Mouse (Mus musculus): ENCODE data around the gene Cacna1c. TPM values are rescaled to one million over a fixed set of nuclear protein-coding genes. Genes with fewer than 3 reads are reported as not detected.

Gene Cacna1c
- polyA plus RNA-seq, 1 experiment from 2014 or later: 0.30 TPM

GRCm38 (mm10) chr6:119017498-119017897, 178.7 kb downstream of the Cacna1c start:
- Histone ChIP-seq H3K27me3 (ENCODE audit: control insufficient read depth, insufficient read depth, low read depth, low read length) (no peaks in the 10 kb centered on the region), H3K27ac (ENCODE audit: low read length) (no peak overlapping the region), H3K9me3 (replicated peaks; ENCODE audit: control insufficient read depth, low read length) (no peaks in the 10 kb centered on the region), H3K36me3 (ENCODE audit: control insufficient read depth, insufficient read depth) (no peaks in the 10 kb centered on the region), H3K4me1 (ENCODE audit: control insufficient read depth, low read depth, low read length) (peaks cover 14% of the 10 kb centered on the region), H3K9ac (ENCODE audit: low read depth, low read length) (no peak overlapping the region), H3K4me3 (ENCODE audit: low read depth, low read length) (no peak overlapping the region), H3K4me2 (ENCODE audit: low read depth, low read length) (no peak overlapping the region)
- no peak for ATAC-seq (ENCODE audit: low read depth)
- WGBS (ENCODE audit: insufficient replicate concordance): 85% methylated on average over 10 of the region's 10 CpGs

- Histone ChIP-seq H3K27me3 (ENCODE audit: control insufficient read depth, insufficient read depth, low read depth, low read length) (no peaks in the 10 kb centered on the region), H3K4me2 (ENCODE audit: low read depth, low read length) (no peak overlapping the region)
Observed at GRCm38 (mm10) chr6:119015346-119015745, 180.9 kb downstream of the Cacna1c start.

GRCm38 (mm10) chr6:119013168-119014098, 182.8 kb downstream of the Cacna1c start:
- peak overlapping the region; percentile 81 for H3K9ac ChIP-seq (ENCODE audit: low read depth, low read length)
- peak overlapping the region; percentile 75 for H3K4me3 ChIP-seq (ENCODE audit: low read depth, low read length)
- H3K4me1 ChIP-seq (ENCODE audit: control insufficient read depth, low read depth, low read length): peaks cover 31% of the 10 kb centered on the region
- no peaks in the 10 kb centered on the region for H3K27me3 ChIP-seq (ENCODE audit: control insufficient read depth, insufficient read depth, low read depth, low read length)
- H3K27ac ChIP-seq (ENCODE audit: low read length): peak overlapping the region; percentile 97
- ATAC-seq (ENCODE audit: low read depth): peak; percentile 99
- peak overlapping the region; percentile 66 for H3K4me2 ChIP-seq (ENCODE audit: low read depth, low read length)
- WGBS (ENCODE audit: insufficient replicate concordance): 21% methylated on average over 13 of the region's 13 CpGs
- H3K36me3 ChIP-seq (ENCODE audit: control insufficient read depth, insufficient read depth): no peaks in the 10 kb centered on the region
- no peaks in the 10 kb centered on the region for H3K9me3 ChIP-seq (replicated peaks; ENCODE audit: control insufficient read depth, low read length)

More at GRCm38 (mm10) chr6:119015346-119015745, 180.9 kb downstream of the Cacna1c start:
- ATAC-seq (ENCODE audit: low read depth): no peak
- Histone ChIP-seq H3K9ac (ENCODE audit: low read depth, low read length) (0 out of 2 replicates have a peak overlapping the region, but pooled peaks have one; percentile 8), H3K4me3 (ENCODE audit: low read depth, low read length) (no peak overlapping the region), H3K9me3 (replicated peaks; ENCODE audit: control insufficient read depth, low read length) (no peaks in the 10 kb centered on the region), H3K4me1 (ENCODE audit: control insufficient read depth, low read depth, low read length) (peaks cover 14% of the 10 kb centered on the region), H3K27ac (ENCODE audit: low read length) (peak overlapping the region; percentile 35; the same call in 1 of the 2 replicates), H3K36me3 (ENCODE audit: control insufficient read depth, insufficient read depth) (no peaks in the 10 kb centered on the region)
- 43% methylated on average over 2 of the region's 2 CpGs for WGBS (ENCODE audit: insufficient replicate concordance)

- H3K36me3 ChIP-seq (ENCODE audit: control insufficient read depth, insufficient read depth): no peaks in the 10 kb centered on the region
- WGBS (ENCODE audit: insufficient replicate concordance): 91% methylated on average over 3 of the region's 3 CpGs
- no peaks in the 10 kb centered on the region for H3K27me3 ChIP-seq (ENCODE audit: control insufficient read depth, insufficient read depth, low read depth, low read length)
- H3K27ac ChIP-seq (ENCODE audit: low read length): 0 out of 2 replicates have a peak overlapping the region, but pooled peaks have one; percentile 32
- H3K4me1 ChIP-seq (ENCODE audit: control insufficient read depth, low read depth, low read length): peaks cover 36% of the 10 kb centered on the region
- no peaks in the 10 kb centered on the region for H3K9me3 ChIP-seq (replicated peaks; ENCODE audit: control insufficient read depth, low read length)
- H3K9ac ChIP-seq (ENCODE audit: low read depth, low read length): peak overlapping the region; percentile 15; the same call in 1 of the 2 replicates
- H3K4me3 ChIP-seq (ENCODE audit: low read depth, low read length): peak overlapping the region; percentile 66
- ATAC-seq (ENCODE audit: low read depth): no peak
- peak overlapping the region; percentile 57 for H3K4me2 ChIP-seq (ENCODE audit: low read depth, low read length)
Observed at GRCm38 (mm10) chr6:119010875-119011274, 185.3 kb downstream of the Cacna1c start.

GRCm38 (mm10) chr6:119009526-119009925, 186.7 kb downstream of the Cacna1c start:
- H3K9ac ChIP-seq (ENCODE audit: low read depth, low read length): no peak overlapping the region
- H3K4me1 ChIP-seq (ENCODE audit: control insufficient read depth, low read depth, low read length): peaks cover 27% of the 10 kb centered on the region
- H3K27ac ChIP-seq (ENCODE audit: low read length): no peak overlapping the region
- WGBS (ENCODE audit: insufficient replicate concordance): 88% methylated on average over 7 of the region's 7 CpGs
- H3K9me3 ChIP-seq (replicated peaks; ENCODE audit: control insufficient read depth, low read length): no peaks in the 10 kb centered on the region
- peak overlapping the region; percentile 42 for H3K4me2 ChIP-seq (ENCODE audit: low read depth, low read length)
- H3K36me3 ChIP-seq (ENCODE audit: control insufficient read depth, insufficient read depth): no peaks in the 10 kb centered on the region
- H3K4me3 ChIP-seq (ENCODE audit: low read depth, low read length): peak overlapping the region; percentile 25
- H3K27me3 ChIP-seq (ENCODE audit: control insufficient read depth, insufficient read depth, low read depth, low read length): no peaks in the 10 kb centered on the region
- ATAC-seq (ENCODE audit: low read depth): no peak

- Histone ChIP-seq H3K4me1 (ENCODE audit: control insufficient read depth, low read depth, low read length) (peaks cover 27% of the 10 kb centered on the region), H3K9ac (ENCODE audit: low read depth, low read length) (no peak overlapping the region), H3K4me3 (ENCODE audit: low read depth, low read length) (no peak overlapping the region), H3K4me2 (ENCODE audit: low read depth, low read length) (no peak overlapping the region), H3K36me3 (ENCODE audit: control insufficient read depth, insufficient read depth) (no peaks in the 10 kb centered on the region), H3K27ac (ENCODE audit: low read length) (no peak overlapping the region), H3K27me3 (ENCODE audit: control insufficient read depth, insufficient read depth, low read depth, low read length) (no peaks in the 10 kb centered on the region), H3K9me3 (replicated peaks; ENCODE audit: control insufficient read depth, low read length) (no peaks in the 10 kb centered on the region)
- 67% methylated on average over 7 of the region's 7 CpGs for WGBS (ENCODE audit: insufficient replicate concordance)
- no peak for ATAC-seq (ENCODE audit: low read depth)
Observed at GRCm38 (mm10) chr6:119008638-119009166, 187.5 kb downstream of the Cacna1c start.

GRCm38 (mm10) chr6:119004596-119004995, 191.6 kb downstream of the Cacna1c start:
- Histone ChIP-seq H3K9me3 (replicated peaks; ENCODE audit: control insufficient read depth, low read length) (no peaks in the 10 kb centered on the region), H3K4me1 (ENCODE audit: control insufficient read depth, low read depth, low read length) (peaks cover 22% of the 10 kb centered on the region), H3K36me3 (ENCODE audit: control insufficient read depth, insufficient read depth) (no peaks in the 10 kb centered on the region), H3K27ac (ENCODE audit: low read length) (no peak overlapping the region), H3K27me3 (ENCODE audit: control insufficient read depth, insufficient read depth, low read depth, low read length) (no peaks in the 10 kb centered on the region), H3K9ac (ENCODE audit: low read depth, low read length) (no peak overlapping the region), H3K4me2 (ENCODE audit: low read depth, low read length) (no peak overlapping the region), H3K4me3 (ENCODE audit: low read depth, low read length) (no peak overlapping the region)
- ATAC-seq (ENCODE audit: low read depth): no peak
- WGBS (ENCODE audit: insufficient replicate concordance): 82% methylated on average over 5 of the region's 5 CpGs

GRCm38 (mm10) chr6:119001442-119001841, 194.8 kb downstream of the Cacna1c start:
- peaks cover 16% of the 10 kb centered on the region for H3K4me1 ChIP-seq (ENCODE audit: control insufficient read depth, low read depth, low read length)
- no peaks in the 10 kb centered on the region for H3K36me3 ChIP-seq (ENCODE audit: control insufficient read depth, insufficient read depth)
- no peak overlapping the region for H3K4me2 ChIP-seq (ENCODE audit: low read depth, low read length)
- WGBS (ENCODE audit: insufficient replicate concordance): 69% methylated on average over 2 of the region's 2 CpGs
- no peak overlapping the region for H3K4me3 ChIP-seq (ENCODE audit: low read depth, low read length)
- no peak for ATAC-seq (ENCODE audit: low read depth)
- no peaks in the 10 kb centered on the region for H3K27me3 ChIP-seq (ENCODE audit: control insufficient read depth, insufficient read depth, low read depth, low read length)
- H3K9me3 ChIP-seq (replicated peaks; ENCODE audit: control insufficient read depth, low read length): no peaks in the 10 kb centered on the region
- no peak overlapping the region for H3K27ac ChIP-seq (ENCODE audit: low read length)
- no peak overlapping the region for H3K9ac ChIP-seq (ENCODE audit: low read depth, low read length)

GRCm38 (mm10) chr6:119000255-119000654, 196.0 kb downstream of the Cacna1c start:
- Histone ChIP-seq H3K9ac (ENCODE audit: low read depth, low read length) (no peak overlapping the region), H3K36me3 (ENCODE audit: control insufficient read depth, insufficient read depth) (no peaks in the 10 kb centered on the region), H3K9me3 (replicated peaks; ENCODE audit: control insufficient read depth, low read length) (no peaks in the 10 kb centered on the region), H3K4me2 (ENCODE audit: low read depth, low read length) (no peak overlapping the region), H3K4me1 (ENCODE audit: control insufficient read depth, low read depth, low read length) (peaks cover 19% of the 10 kb centered on the region), H3K27me3 (ENCODE audit: control insufficient read depth, insufficient read depth, low read depth, low read length) (no peaks in the 10 kb centered on the region), H3K4me3 (ENCODE audit: low read depth, low read length) (no peak overlapping the region), H3K27ac (ENCODE audit: low read length) (no peak overlapping the region)
- WGBS (ENCODE audit: insufficient replicate concordance): 56% methylated on average over 3 of the region's 3 CpGs
- ATAC-seq (ENCODE audit: low read depth): no peak

All from liver, embryonic 16.5 days (tissue).